Mouse (Mus musculus): ENCODE data around the gene Kcnk1. TPM values are rescaled to one million over a fixed set of nuclear protein-coding genes. Genes with fewer than 3 reads are reported as not detected.

Gene Kcnk1
- total and polyA plus RNA-seq, 3 experiments = not detected

DNA sequence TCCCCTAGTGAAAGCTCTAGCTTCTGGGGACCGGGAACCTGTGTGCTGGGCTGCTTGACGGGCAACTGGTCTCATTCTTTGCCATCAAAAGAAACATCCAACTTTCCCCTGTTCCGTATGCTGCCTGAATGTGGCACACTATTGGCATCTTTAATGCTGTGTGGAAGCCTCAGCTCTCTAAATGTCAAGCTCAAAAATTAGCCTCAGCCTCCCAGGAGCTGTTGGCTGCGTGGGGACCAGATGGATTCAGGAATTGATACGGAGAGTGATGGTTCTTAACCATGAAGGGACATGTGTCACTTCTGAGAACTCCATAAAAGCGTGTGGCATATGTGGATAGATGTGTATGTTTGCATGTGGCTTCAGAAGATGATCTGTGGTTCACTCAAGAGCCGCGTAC is 27.0 kb downstream of the Kcnk1 start:
- Histone ChIP-seq H3K4me1 (ENCODE audit: control insufficient read depth in 1 of 2, insufficient read depth in 2 of 2) (peaks cover 5 to 8% of the 10 kb centered on the region in 2 experiments; a peak in 3 of 4 replicates), H3K27ac (ENCODE audit: insufficient read depth, low read depth) (no peak overlapping the region), H3K36me3 (replicated peaks in 1 of 2; ENCODE audit: control insufficient read depth in 1 of 2, insufficient read depth in 1 of 2, low read length in 1 of 2) (no peaks in the 10 kb centered on the region), H3K4me3 (replicated peaks in 1 of 3; ENCODE audit: low read depth in 2 of 3, low read length in 2 of 3, poor library complexity in 1 of 3) (no peak overlapping the region), H3K9me3 (replicated peaks; ENCODE audit: low read length) (peaks cover 6% of the 10 kb centered on the region), H3K4me2 (ENCODE audit: insufficient read depth, low read depth, poor library complexity, severe bottlenecking) (no peak overlapping the region), H3K27me3 (replicated peaks) (peaks cover 82% of the 10 kb centered on the region), H3K9ac (ENCODE audit: insufficient read depth, low read depth) (no peak overlapping the region), H3K79me2 (replicated peaks; ENCODE audit: control insufficient read depth, extremely low read depth, insufficient read depth, poor library complexity, severe bottlenecking) (no peaks in the 10 kb centered on the region; the same call in 1 of the 2 replicates)
- TF ChIP-seq TBP (conservative IDR thresholded peaks at IDR 0.05; ENCODE audit: low read depth, low read length) = no peak
- TF ChIP-seq NRF1 (IDR thresholded peaks at IDR 0.05; ENCODE audit: low read depth, low read length) = no peak
- TF ChIP-seq E2F4 (IDR thresholded peaks at IDR 0.05; ENCODE audit: insufficient replicate concordance, low read depth, low read length) = no peak
- no peak for TF ChIP-seq CHD2 (IDR thresholded peaks at IDR 0.05; ENCODE audit: low read length)
- TF ChIP-seq GABPA (IDR thresholded peaks at IDR 0.05; ENCODE audit: insufficient replicate concordance, low read depth, low read length) = no peak
- no peak for TF ChIP-seq USF2 (conservative IDR thresholded peaks at IDR 0.05; ENCODE audit: low read depth, low read length)
- no peak for TF ChIP-seq BHLHE40 (IDR thresholded peaks at IDR 0.05; ENCODE audit: low read depth, low read length)
- TF ChIP-seq ELF1 (IDR thresholded peaks at IDR 0.05; ENCODE audit: low read depth, low read length) = no peak
- TF ChIP-seq MYC (IDR thresholded peaks at IDR 0.05; ENCODE audit: low read depth, low read length) = no peak
- no peak for TF ChIP-seq MAX (IDR thresholded peaks at IDR 0.05; ENCODE audit: low read length)
- no peak for TF ChIP-seq ZC3H11A (IDR thresholded peaks at IDR 0.05; ENCODE audit: low read depth, low read length)
- no peak for DNase-seq (ENCODE audit: extremely low read depth)
- in situ Hi-C loops (cut with MboI; ENCODE audit: low pct_ligation_motif_present, low pct_unique_long_range_greater_than_20kb, low sequenced_read_pairs) = no loop called here
- dilution Hi-C loops (cut with MboI; ENCODE audit: extremely low pct_ligation_motif_present, extremely low pct_unique_long_range_greater_than_20kb, low sequenced_read_pairs) = no loop called here

DNA sequence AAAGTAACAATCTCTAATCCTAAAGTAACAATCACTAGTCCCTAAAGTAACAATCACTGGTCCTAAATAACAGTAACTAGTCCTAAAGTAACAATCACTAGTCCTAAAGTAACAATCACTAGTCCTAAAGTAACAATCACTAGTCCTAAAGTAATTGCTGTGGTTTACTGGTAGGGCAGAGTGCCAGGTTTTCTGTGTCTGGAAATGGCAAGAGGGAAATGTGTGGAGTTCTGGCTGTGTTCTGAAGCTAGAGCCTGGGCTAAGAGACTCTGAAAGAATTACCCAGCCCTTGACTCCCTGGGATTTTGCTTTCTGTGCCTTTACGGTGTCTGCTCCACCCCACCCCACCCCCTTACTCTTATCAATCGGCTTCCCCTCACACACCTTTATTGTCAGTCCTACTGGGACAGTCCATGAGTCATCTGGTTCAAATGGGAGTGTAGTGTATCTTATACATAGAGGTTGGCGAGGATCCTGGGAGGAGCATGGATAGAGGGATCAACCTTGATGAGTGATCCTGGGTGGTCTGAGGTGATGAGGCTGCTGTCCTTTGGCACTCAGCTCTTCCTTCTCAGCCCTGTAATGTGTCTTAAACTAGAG is 28.8 kb downstream of the Kcnk1 start:
- Histone ChIP-seq H3K36me3 (replicated peaks in 1 of 2; ENCODE audit: control insufficient read depth in 1 of 2, insufficient read depth in 1 of 2, low read length in 1 of 2) (no peaks in the 10 kb centered on the region), H3K27me3 (replicated peaks) (peaks cover 79% of the 10 kb centered on the region), H3K4me2 (ENCODE audit: insufficient read depth, low read depth, poor library complexity, severe bottlenecking) (no peak overlapping the region), H3K4me3 (replicated peaks in 1 of 3; ENCODE audit: low read depth in 2 of 3, low read length in 2 of 3, poor library complexity in 1 of 3) (no peak overlapping the region), H3K79me2 (replicated peaks; ENCODE audit: control insufficient read depth, extremely low read depth, insufficient read depth, poor library complexity, severe bottlenecking) (no peaks in the 10 kb centered on the region; the same call in 1 of the 2 replicates), H3K9ac (ENCODE audit: insufficient read depth, low read depth) (no peak overlapping the region), H3K4me1 (ENCODE audit: control insufficient read depth in 1 of 2, insufficient read depth in 2 of 2) (peaks cover 5 to 8% of the 10 kb centered on the region in 2 experiments; a peak in 3 of 4 replicates), H3K27ac (ENCODE audit: insufficient read depth, low read depth) (no peak overlapping the region), H3K9me3 (replicated peaks; ENCODE audit: low read length) (peaks cover 6% of the 10 kb centered on the region)
- TF ChIP-seq TBP (conservative IDR thresholded peaks at IDR 0.05; ENCODE audit: low read depth, low read length) (no peak), CHD2 (IDR thresholded peaks at IDR 0.05; ENCODE audit: low read length) (no peak), POLR2A (IDR thresholded peaks at IDR 0.05; ENCODE audit: low read depth, low read length) (no peak), KAT2A (IDR thresholded peaks at IDR 0.05; ENCODE audit: insufficient replicate concordance, low read length) (no peak), EP300 (IDR thresholded peaks at IDR 0.05; ENCODE audit: low read length) (no peak)
- in situ Hi-C loops (cut with MboI; ENCODE audit: low pct_ligation_motif_present, low pct_unique_long_range_greater_than_20kb, low sequenced_read_pairs) (no loop called here), dilution Hi-C loops (cut with MboI; ENCODE audit: extremely low pct_ligation_motif_present, extremely low pct_unique_long_range_greater_than_20kb, low sequenced_read_pairs) (no loop called here)
- DNase-seq (ENCODE audit: extremely low read depth) = no peak

Data from CH12.LX (cell line).